Mouse (Mus musculus): Measurements from ENCODE around the gene Aars2.

Aars2 gene

GRCm38 (mm10) chr17:45506700-45507189 is at the start of gene Aars2:
Gene Aars2 (plus strand): TSS chr17:45506841.
- peak; percentile 94 for DNase-seq (ENCODE audit: low spot score)

GRCm38 (mm10) chr17:45457487-45457886 is 49.2 kb upstream of the Aars2 start:
- no peak for DNase-seq (ENCODE audit: low spot score)

- DNase-seq (ENCODE audit: low spot score), result no peak
Observed at GRCm38 (mm10) chr17:45458516-45458915, 48.1 kb upstream of the Aars2 start.

- DNase-seq (ENCODE audit: low spot score), result no peak
Observed at GRCm38 (mm10) chr17:45459062-45459461, 47.6 kb upstream of the Aars2 start.

- DNase-seq (ENCODE audit: low spot score), result no peak
Observed at GRCm38 (mm10) chr17:45462506-45462905, 44.1 kb upstream of the Aars2 start.

GRCm38 (mm10) chr17:45464255-45464654 is 42.4 kb upstream of the Aars2 start:
- no peak for DNase-seq (ENCODE audit: low spot score)

GRCm38 (mm10) chr17:45466701-45467100 is 39.9 kb upstream of the Aars2 start:
- DNase-seq (ENCODE audit: low spot score), result no peak

- no peak for DNase-seq (ENCODE audit: low spot score)
Observed at GRCm38 (mm10) chr17:45468302-45468701, 38.3 kb upstream of the Aars2 start.

- DNase-seq (ENCODE audit: low spot score), result no peak
Observed at GRCm38 (mm10) chr17:45470726-45471125, 35.9 kb upstream of the Aars2 start.

- no peak for DNase-seq (ENCODE audit: low spot score)
Observed at GRCm38 (mm10) chr17:45473667-45474066, 33.0 kb upstream of the Aars2 start.

GRCm38 (mm10) chr17:45474146-45474545 is 32.5 kb upstream of the Aars2 start:
- no peak for DNase-seq (ENCODE audit: low spot score)

GRCm38 (mm10) chr17:45474669-45475465 is 31.8 kb upstream of the Aars2 start, which contains the start of gene Spats1:
Gene Spats1 (minus strand): TSS chr17:45475415.
- DNase-seq (ENCODE audit: low spot score), result peak; percentile 28

GRCm38 (mm10) chr17:45478234-45478825 is 28.3 kb upstream of the Aars2 start:
- DNase-seq (ENCODE audit: low spot score), result peak; percentile 65

GRCm38 (mm10) chr17:45480429-45480828 is 26.2 kb upstream of the Aars2 start:
- DNase-seq (ENCODE audit: low spot score), result no peak

- no peak for DNase-seq (ENCODE audit: low spot score)
Observed at GRCm38 (mm10) chr17:45485581-45485980, 21.1 kb upstream of the Aars2 start.

- DNase-seq (ENCODE audit: low spot score), result no peak
Observed at GRCm38 (mm10) chr17:45487216-45487615, 19.4 kb upstream of the Aars2 start.

GRCm38 (mm10) chr17:45488321-45489254 is 18.1 kb upstream of the Aars2 start:
- DNase-seq (ENCODE audit: low spot score), result no peak

GRCm38 (mm10) chr17:45489736-45490135 is 16.9 kb upstream of the Aars2 start:
- no peak for DNase-seq (ENCODE audit: low spot score)

GRCm38 (mm10) chr17:45490532-45491154 is 16.0 kb upstream of the Aars2 start:
- no peak for DNase-seq (ENCODE audit: low spot score)

- DNase-seq (ENCODE audit: low spot score), result no peak
Observed at GRCm38 (mm10) chr17:45495398-45495797, 11.2 kb upstream of the Aars2 start.

GRCm38 (mm10) chr17:45498397-45498796 is 8.2 kb upstream of the Aars2 start:
- no peak for DNase-seq (ENCODE audit: low spot score)

GRCm38 (mm10) chr17:45499516-45499915 is 7.1 kb upstream of the Aars2 start:
- DNase-seq (ENCODE audit: low spot score), result no peak
